Mouse (Mus musculus): ENCODE results near the gene Gm3002. TPM values are rescaled to one million over a fixed set of nuclear protein-coding genes. Genes with fewer than 3 reads are reported as not detected.

Gene Gm3002
- not detected for polyA plus RNA-seq (2014; fragmentation: Illumina TruSeq; extraction: RNeasy Lipid Tissue Mini Kit (QIAGEN cat#74804))

DNA sequence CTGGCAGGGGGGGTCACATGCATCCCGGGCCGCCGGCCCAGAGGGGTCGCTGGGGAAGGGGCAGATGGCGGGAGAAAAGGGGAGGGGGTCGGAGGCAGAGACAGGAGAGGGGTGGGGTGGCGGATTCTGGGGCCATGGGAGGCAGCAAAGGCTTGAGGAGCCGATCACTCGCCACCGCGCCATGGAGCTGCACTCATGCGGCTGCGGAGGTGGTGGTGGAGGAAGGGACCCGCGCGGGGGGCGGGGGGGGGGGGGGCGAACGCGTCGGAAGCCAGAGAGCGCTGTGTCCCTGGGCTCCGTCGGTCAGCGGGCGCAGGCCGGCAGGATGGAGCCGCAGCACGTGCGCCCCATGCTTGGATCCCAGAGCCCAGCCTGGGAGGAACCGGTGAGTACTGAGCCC, at the start of gene Gm3002:
TSS of gene Gm3002 (plus strand) at position 301 of the 400 bp plus-strand sequence.

GRCm38 (mm10) chr14:3845945-3846344, 36.1 kb downstream of the Gm3002 start, which contains the start of gene Gm3033:
Gene Gm3033, plus strand, starts transcription at chr14:3846245.

GRCm38 (mm10) chr14:3883872-3884271, 74.0 kb downstream of the Gm3002 start, which contains the start of gene Gm2916:
Gene Gm2916, plus strand, starts transcription at chr14:3884172.

DNA sequence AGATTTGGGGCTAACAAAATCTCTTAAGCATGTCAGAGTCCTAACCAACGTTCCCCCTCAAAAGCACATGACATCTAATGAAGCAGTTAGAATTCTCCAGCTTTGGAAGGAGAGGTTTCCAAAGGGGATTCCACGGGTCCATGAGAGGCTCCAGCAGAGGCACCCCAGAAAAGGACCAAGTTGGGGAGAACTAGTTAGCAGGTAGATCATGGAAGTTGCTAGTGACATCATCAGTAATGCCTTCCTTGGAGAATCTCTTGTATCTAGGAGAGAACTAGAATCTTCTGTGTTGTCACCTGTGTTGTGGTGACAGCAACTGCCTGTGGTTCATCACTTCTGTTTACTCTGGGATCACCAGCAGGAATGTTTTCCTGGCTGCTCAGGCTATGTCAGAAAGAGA, 121.6 kb downstream of the Gm3002 start, which contains the start of gene Gm3029:
TSS of gene Gm3029 (plus strand) at position 301 of the 400 bp plus-strand sequence.

DNA sequence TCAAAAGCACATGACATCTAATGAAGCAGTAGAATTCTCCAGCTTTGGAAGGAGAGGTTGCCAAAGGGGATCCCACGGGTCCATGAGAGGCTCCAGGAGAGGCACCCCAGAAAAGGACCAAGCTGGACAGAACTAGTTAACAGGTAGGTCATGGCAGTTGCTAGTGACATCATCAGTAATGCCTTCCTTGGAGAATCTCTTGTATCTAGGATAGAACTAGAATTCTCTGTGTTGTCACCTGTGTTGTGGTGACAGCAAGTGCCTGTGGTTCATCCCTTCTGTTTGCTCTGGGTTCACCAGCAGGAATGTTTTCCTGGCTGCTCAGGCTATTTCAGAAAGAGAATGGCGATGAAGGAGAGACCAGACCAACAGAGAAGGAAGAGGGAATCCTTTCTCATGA, 153.4 kb downstream of the Gm3002 start, which contains the start of gene Gm3095:
TSS of gene Gm3095 (plus strand) at position 301 of the 400 bp plus-strand sequence.

GRCm38 (mm10) chr14:3998094-3998493, 188.2 kb downstream of the Gm3002 start, which contains the start of gene Gm3099:
Gene Gm3099, plus strand, starts transcription at chr14:3998394.

Other genes starting within 250 kb of the Gm3002 start
- gene Gm3012, start 175.6 kb upstream of the Gm3002 start, polyA plus RNA-seq (2014; fragmentation: Illumina TruSeq; extraction: RNeasy Lipid Tissue Mini Kit (QIAGEN cat#74804)): not detected
- gene Gm3020, start 158.0 kb upstream of the Gm3002 start, polyA plus RNA-seq (2014; fragmentation: Illumina TruSeq; extraction: RNeasy Lipid Tissue Mini Kit (QIAGEN cat#74804)): not detected
- not detected for gene Gm3043, start 121.3 kb upstream of the Gm3002 start, polyA plus RNA-seq (2014; fragmentation: Illumina TruSeq; extraction: RNeasy Lipid Tissue Mini Kit (QIAGEN cat#74804))
- not detected for gene Gm3033, start 36.2 kb downstream of the Gm3002 start, polyA plus RNA-seq (2014; fragmentation: Illumina TruSeq; extraction: RNeasy Lipid Tissue Mini Kit (QIAGEN cat#74804))
- gene Gm2916, start 74.1 kb downstream of the Gm3002 start, polyA plus RNA-seq (2014; fragmentation: Illumina TruSeq; extraction: RNeasy Lipid Tissue Mini Kit (QIAGEN cat#74804)): not detected
- gene Gm3029, start 121.7 kb downstream of the Gm3002 start, polyA plus RNA-seq (2014; fragmentation: Illumina TruSeq; extraction: RNeasy Lipid Tissue Mini Kit (QIAGEN cat#74804)): not detected
- gene Gm3095, start 153.5 kb downstream of the Gm3002 start, polyA plus RNA-seq (2014; fragmentation: Illumina TruSeq; extraction: RNeasy Lipid Tissue Mini Kit (QIAGEN cat#74804)): not detected
- gene Gm3099, start 188.3 kb downstream of the Gm3002 start, polyA plus RNA-seq (2014; fragmentation: Illumina TruSeq; extraction: RNeasy Lipid Tissue Mini Kit (QIAGEN cat#74804)): not detected
- gene Gm5796, start 213.9 kb downstream of the Gm3002 start, polyA plus RNA-seq (2014; fragmentation: Illumina TruSeq; extraction: RNeasy Lipid Tissue Mini Kit (QIAGEN cat#74804)): not detected